Mouse (Mus musculus) cerebral cortex, adult 2 months (tissue): ENCODE results near the gene Dennd5a.

Experiments used
- WGBS: fragments of 180-500 bp; shearing (Covaris S2); methylation state at CpG from one replicate; pipeline ENCODE4 v1.1.7; 2018; 5-methylcytosine and 5-hydroxymethylcytosine counted together

Dennd5a gene

GRCm38 (mm10) chr7:109873170-109873569 lies 87.1 kb downstream of the Dennd5a start:
- 69% methylated on average over 5 of the region's 5 CpGs for WGBS

- WGBS = 82% methylated on average over 5 of the region's 5 CpGs
These were observed 89.0 kb downstream of the Dennd5a start for GRCm38 (mm10) chr7:109871232-109871631.

- 35% methylated on average over 3 of the region's 3 CpGs for WGBS
These were observed 91.8 kb downstream of the Dennd5a start for GRCm38 (mm10) chr7:109868498-109868897.

GRCm38 (mm10) chr7:109866643-109867042 lies 93.6 kb downstream of the Dennd5a start:
- 94% methylated on average over 3 of the region's 3 CpGs for WGBS

- WGBS = 6% methylated on average over 68 of the region's 69 CpGs
These were observed 94.7 kb downstream of the Dennd5a start, which contains the start of gene Scube2 for GRCm38 (mm10) chr7:109865370-109866229. Gene Scube2 (minus strand): TSS chr7:109865679.

- 53% methylated on average over 4 of the region's 4 CpGs for WGBS
These were observed 96.7 kb downstream of the Dennd5a start for GRCm38 (mm10) chr7:109863561-109863960.

- 93% methylated on average over 7 of the region's 7 CpGs for WGBS
These were observed 100.1 kb downstream of the Dennd5a start for GRCm38 (mm10) chr7:109860162-109860561.

- 85% methylated on average over 6 of the region's 6 CpGs for WGBS
These were observed 100.9 kb downstream of the Dennd5a start for GRCm38 (mm10) chr7:109859354-109859753.

GRCm38 (mm10) chr7:109852752-109853212 lies 107.5 kb downstream of the Dennd5a start:
- WGBS = 57% methylated on average over 7 of the region's 7 CpGs

GRCm38 (mm10) chr7:109852017-109852416 lies 108.3 kb downstream of the Dennd5a start:
- 64% methylated on average over 7 of the region's 7 CpGs for WGBS

- WGBS = 63% methylated on average over 3 of the region's 3 CpGs
These were observed 109.7 kb downstream of the Dennd5a start for GRCm38 (mm10) chr7:109850531-109850930.

GRCm38 (mm10) chr7:109849750-109850434 lies 110.4 kb downstream of the Dennd5a start:
- 58% methylated on average over 8 of the region's 8 CpGs for WGBS

GRCm38 (mm10) chr7:109848867-109849733 lies 111.2 kb downstream of the Dennd5a start:
- 63% methylated on average over 11 of the region's 11 CpGs for WGBS

- 87% methylated on average over 6 of the region's 6 CpGs for WGBS
These were observed 116.2 kb downstream of the Dennd5a start for GRCm38 (mm10) chr7:109844100-109844499.
